Mouse (Mus musculus) layer of hippocampus, adult 11-12 months (tissue): ENCODE measurements at regions not wholly inside any gene's neighbourhood (a gene's known extent, or its start where the extent isn't known, plus 50 kb on each side); places are given as distances from the start of the nearest gene placed in this dataset.

Experiments used
- DNase-seq: peaks from one replicate; pipeline ENCODE4 v3.0.0; 2022; ENCODE audit warnings: low spot score

- DNase-seq, result no peak
Measured at GRCm38 (mm10) chr1:159034952-159035351, 54.7 kb upstream of the Pappa2 start.

- no peak for DNase-seq
Measured at GRCm38 (mm10) chr1:159036371-159036770, 56.1 kb upstream of the Pappa2 start.

- no peak for DNase-seq
Measured at GRCm38 (mm10) chr1:159045870-159046385, 65.6 kb upstream of the Pappa2 start.

GRCm38 (mm10) chr1:159065024-159065423 is 84.7 kb upstream of the Pappa2 start:
- no peak for DNase-seq

- DNase-seq, result no peak
Measured at GRCm38 (mm10) chr1:159099205-159099604, 118.9 kb upstream of the Pappa2 start.

- DNase-seq, result no peak
Measured at GRCm38 (mm10) chr1:159122201-159122600, 109.9 kb upstream of the Cop1 start.

GRCm38 (mm10) chr1:159124874-159125273 is 107.2 kb upstream of the Cop1 start:
- no peak for DNase-seq

- peak; percentile 83 for DNase-seq
Measured at GRCm38 (mm10) chr1:159135301-159135700, 96.8 kb upstream of the Cop1 start.

- no peak for DNase-seq
Measured at GRCm38 (mm10) chr1:159147788-159148497, 84.2 kb upstream of the Cop1 start.

GRCm38 (mm10) chr1:159148498-159149187 is 83.5 kb upstream of the Cop1 start:
- DNase-seq, result no peak

GRCm38 (mm10) chr1:159149207-159149606 is 82.9 kb upstream of the Cop1 start:
- no peak for DNase-seq

GRCm38 (mm10) chr1:159149721-159150120 is 82.4 kb upstream of the Cop1 start:
- no peak for DNase-seq

GRCm38 (mm10) chr1:159150351-159150750 is 81.8 kb upstream of the Cop1 start:
- no peak for DNase-seq

- no peak for DNase-seq
Measured at GRCm38 (mm10) chr1:159156428-159156827, 75.7 kb upstream of the Cop1 start.

- DNase-seq, result no peak
Measured at GRCm38 (mm10) chr1:159160035-159160960, 71.8 kb upstream of the Cop1 start.

GRCm38 (mm10) chr1:159163113-159163885 is 68.8 kb upstream of the Cop1 start:
- DNase-seq, result peak; percentile 6

GRCm38 (mm10) chr1:159182031-159182430 is 50.1 kb upstream of the Cop1 start:
- DNase-seq, result no peak
